Mouse (Mus musculus): ENCODE results near the gene Zfp712. TPM values are rescaled to one million over a fixed set of nuclear protein-coding genes. Genes with fewer than 3 reads are reported as not detected.

Zfp712 gene
- polyA plus RNA-seq (2012; rRNA removed; ENCODE audit: low replicate concordance), result 0.12 and 0.20 TPM in 2 replicates

GRCm38 (mm10) chr13:67060786-67061358 is at the start of gene Zfp712:
Gene Zfp712 (minus strand): TSS chr13:67061170.

GRCm38 (mm10) chr13:67108194-67108820 is 47.3 kb upstream of the Zfp712 start, which contains the start of gene Gm28557:
Gene Gm28557 (minus strand): TSS chr13:67108604.

GRCm38 (mm10) chr13:67097876-67098275 is 36.9 kb upstream of the Zfp712 start, which contains the start of gene Zfp708:
Gene Zfp708 (minus strand): TSS chr13:67097976.

Other genes starting within 250 kb of the Zfp712 start
- 0.20 and 0.96 TPM in 2 replicates for gene Gm10767, start 156.3 kb downstream of the Zfp712 start, polyA plus RNA-seq (2012; rRNA removed; ENCODE audit: low replicate concordance)
- 0.05 and 0.17 TPM in 2 replicates for gene Zfp708, start 36.8 kb upstream of the Zfp712 start, polyA plus RNA-seq (2012; rRNA removed; ENCODE audit: low replicate concordance)
- 1.5 and 4.0 TPM in 2 replicates for gene Gm28557, start 47.4 kb upstream of the Zfp712 start, polyA plus RNA-seq (2012; rRNA removed; ENCODE audit: low replicate concordance)
- gene Rslcan18, start 55.1 kb upstream of the Zfp712 start, polyA plus RNA-seq (2012; rRNA removed; ENCODE audit: low replicate concordance), result 0.11 and 0.14 TPM in 2 replicates
- gene Zfp759, start 60.5 kb upstream of the Zfp712 start, polyA plus RNA-seq (2012; rRNA removed; ENCODE audit: low replicate concordance), result 0.13 and 0.37 TPM in 2 replicates
- 2.2 and 5.0 TPM in 2 replicates for gene Rsl1, start 112.0 kb upstream of the Zfp712 start, polyA plus RNA-seq (2012; rRNA removed; ENCODE audit: low replicate concordance)
- 0.16 and 0.57 TPM in 2 replicates for gene Zfp455, start 133.3 kb upstream of the Zfp712 start, polyA plus RNA-seq (2012; rRNA removed; ENCODE audit: low replicate concordance)
- gene Zfp458, start 217.3 kb upstream of the Zfp712 start, polyA plus RNA-seq (2012; rRNA removed; ENCODE audit: low replicate concordance), result 0.30 and 0.60 TPM in 2 replicates
- 1.1 and 2.2 TPM in 2 replicates for gene Zfp457, start 245.3 kb upstream of the Zfp712 start, polyA plus RNA-seq (2012; rRNA removed; ENCODE audit: low replicate concordance)